7 mouse cellular contexts compared by ENCODE assay signal in genomic region chr13:51400186-51400719, GRCm38 (mm10). TPM values are rescaled to one million over a fixed set of nuclear protein-coding genes. Genes with fewer than 3 reads are reported as not detected.
A peak's percentile ranks its signal among the peaks of the same experiment; 100 is the strongest.
DNase-seq lines count a peak whose midpoint lies in the region; ATAC-seq lines count a peak whose summit lies in the region.

No protein-coding gene starts in this region.

- no peak overlapping the region for H3K27ac ChIP-seq in forebrain, embryonic 12.5 days
- H3K27ac ChIP-seq in kidney, embryonic 15.5 days: peak overlapping the region; percentile 71
- 0 out of 2 replicates have a peak overlapping the region, but pooled peaks have one; percentile 4 for H3K27ac ChIP-seq in midbrain, embryonic 15.5 days

- H3K9me3 ChIP-seq in forebrain, embryonic 12.5 days: peaks cover 7% of the 10 kb centered on the region
- no peaks in the 10 kb centered on the region for H3K9me3 ChIP-seq in kidney, embryonic 15.5 days (replicated peaks)
- 0 out of 2 replicates have a peak, but pooled peaks cover 3% of the 10 kb centered on the region for H3K9me3 ChIP-seq in midbrain, embryonic 15.5 days

- peaks cover 6% of the 10 kb centered on the region; the same call in 1 of the 2 replicates for H3K36me3 ChIP-seq in forebrain, embryonic 12.5 days (replicated peaks)
- H3K36me3 ChIP-seq in kidney, embryonic 15.5 days: no peaks in the 10 kb centered on the region
- no peaks in the 10 kb centered on the region for H3K36me3 ChIP-seq in midbrain, embryonic 15.5 days (replicated peaks)

- H3K9ac ChIP-seq in forebrain, embryonic 12.5 days: peak overlapping the region; percentile 50; the same call in 1 of the 2 replicates
- H3K9ac ChIP-seq in kidney, embryonic 15.5 days: peak overlapping the region; percentile 43; the same call in 1 of the 2 replicates
- H3K9ac ChIP-seq in midbrain, embryonic 15.5 days: peak overlapping the region; percentile 41; the same call in 1 of the 2 replicates

- no peak; the same call in 1 of the 2 replicates for ATAC-seq in forebrain, embryonic 12.5 days (ENCODE audit: low FRiP score)
- peak; percentile 76 for ATAC-seq in kidney, embryonic 15.5 days (replicated peaks; ENCODE audit: low FRiP score)
- ATAC-seq in midbrain, embryonic 15.5 days (replicated peaks): peak; percentile 76

- peak overlapping the region; percentile 60 for H3K4me2 ChIP-seq in forebrain, embryonic 12.5 days
- H3K4me2 ChIP-seq in kidney, embryonic 15.5 days: peak overlapping the region; percentile 85
- H3K4me2 ChIP-seq in midbrain, embryonic 15.5 days: peak overlapping the region; percentile 75

- 40% methylated on average over 14 of the region's 14 CpGs for WGBS in forebrain, embryonic 12.5 days
- WGBS in kidney, embryonic 15.5 days: 8% methylated on average over 14 of the region's 14 CpGs
- WGBS in midbrain, embryonic 15.5 days: 32% methylated on average over 14 of the region's 14 CpGs

- H3K4me1 ChIP-seq in forebrain, embryonic 12.5 days: peaks cover 12% of the 10 kb centered on the region
- H3K4me1 ChIP-seq in kidney, embryonic 15.5 days: peaks cover 14% of the 10 kb centered on the region
- H3K4me1 ChIP-seq in midbrain, embryonic 15.5 days: peaks cover 9% of the 10 kb centered on the region

- peak; percentile 13 for DNase-seq in retina, embryonic 14.5 days (ENCODE audit: low spot score)
- DNase-seq in retina, postnatal 1 day: no peak
- DNase-seq in adrenal gland, adult 8-10 months: peak; percentile 80
- DNase-seq in layer of hippocampus, adult 9-10 months (ENCODE audit: low spot score): no peak

- peak overlapping the region; percentile 34 for H3K4me3 ChIP-seq in forebrain, embryonic 12.5 days (replicated peaks)
- peak overlapping the region; percentile 39 for H3K4me3 ChIP-seq in kidney, embryonic 15.5 days (replicated peaks)
- H3K4me3 ChIP-seq in midbrain, embryonic 15.5 days: peak overlapping the region; percentile 39

- no peaks in the 10 kb centered on the region for H3K27me3 ChIP-seq in forebrain, embryonic 12.5 days
- no peaks in the 10 kb centered on the region for H3K27me3 ChIP-seq in kidney, embryonic 15.5 days
- H3K27me3 ChIP-seq in midbrain, embryonic 15.5 days (replicated peaks): no peaks in the 10 kb centered on the region

RNA-seq across cellular contexts. Expression of gene S1pr3, which starts 8.2 kb away (rescaled TPM):
- 10 to 100 TPM; 11.2 to 20.9 (median 14.8) TPM for total RNA-seq in adrenal gland, adult 8-10 months (2022)
- polyA plus RNA-seq in forebrain, embryonic 12.5 days (2016; fragmentation: Nextera tagmentation; extraction: Ambion mirVana): 27.8 and 32.0 TPM in 2 replicates
- 50.1 and 53.7 TPM in 2 replicates for polyA plus RNA-seq in kidney, embryonic 15.5 days (2015; fragmentation: Nextera tagmentation; extraction: Ambion mirVana)
- polyA plus RNA-seq in midbrain, embryonic 15.5 days (2015; fragmentation: Nextera tagmentation; extraction: Ambion mirVana): 13.6 and 14.0 TPM in 2 replicates

Comparison
In these comparisons a context has a peak if more than half of its experiments do, and no peak if none do; other contexts are left out.
1. DNase-seq: peak in retina, embryonic 14.5 days (single experiment) and adrenal gland, adult 8-10 months (single experiment); none in retina, postnatal 1 day (single experiment) and layer of hippocampus, adult 9-10 months (single experiment).
2. Peak in every context shown above with its lines, with median percentiles within 50 percentile points of each other: H3K4me2 ChIP-seq, H3K4me3 ChIP-seq and H3K9ac ChIP-seq.